Comparison of ENCODE assay signal across 9 mouse cellular contexts in genomic region chr17:28340578-28340977, GRCm38 (mm10). TPM values are rescaled to one million over a fixed set of nuclear protein-coding genes. Genes with fewer than 3 reads are reported as not detected.
DNase-seq lines count a peak whose midpoint lies in the region; ATAC-seq and TF ChIP-seq lines count a peak whose summit lies in the region.
"Had no signal": no experiment of that assay in that cellular context is flagged by ENCODE, and none has a peak within 500 bp of the region (broad histone marks: within the 10 kb centered on the region; RNA-seq: fewer than 3 reads in every experiment).

No protein-coding gene starts in this region.

- no peaks in the 10 kb centered on the region for H3K36me3 ChIP-seq in forebrain, embryonic 16.5 days (ENCODE audit: control insufficient read depth, insufficient read depth)
- H3K36me3 ChIP-seq in limb, embryonic 15.5 days, result peaks cover 46% of the 10 kb centered on the region
- H3K36me3 ChIP-seq in neural tube, embryonic 15.5 days, result no peaks in the 10 kb centered on the region

- H3K27me3 ChIP-seq in forebrain, embryonic 16.5 days (replicated peaks; ENCODE audit: control insufficient read depth, insufficient read depth, low read length), result no peaks in the 10 kb centered on the region
- no peaks in the 10 kb centered on the region for H3K27me3 ChIP-seq in limb, embryonic 15.5 days
- H3K27me3 ChIP-seq in neural tube, embryonic 15.5 days (replicated peaks), result no peaks in the 10 kb centered on the region

- 70% methylated on average over 7 of the region's 7 CpGs for WGBS in forebrain, embryonic 16.5 days
- 47% methylated on average over 7 of the region's 7 CpGs for WGBS in limb, embryonic 15.5 days
- WGBS in neural tube, embryonic 15.5 days, result 80% methylated on average over 7 of the region's 7 CpGs

- TF ChIP-seq CTCF in layer of hippocampus, adult 2 months (conservative IDR thresholded peaks at IDR 0.05), result no peak

- H3K4me3 ChIP-seq in layer of hippocampus, adult 2 months, result peak overlapping the region; percentile 4; the same call in 1 of the 2 replicates
- H3K4me3 ChIP-seq in forebrain, embryonic 16.5 days (replicated peaks; ENCODE audit: low read length), result no peak overlapping the region
- peak overlapping the region; percentile 27; the same call in 1 of the 2 replicates for H3K4me3 ChIP-seq in limb, embryonic 15.5 days
- H3K4me3 ChIP-seq in neural tube, embryonic 15.5 days (replicated peaks), result no peak overlapping the region; the same call in 1 of the 2 replicates

- H3K4me2 ChIP-seq in forebrain, embryonic 16.5 days (ENCODE audit: low read length), result no peak overlapping the region
- peak overlapping the region; percentile 51 for H3K4me2 ChIP-seq in limb, embryonic 15.5 days
- peak overlapping the region; percentile 58 for H3K4me2 ChIP-seq in neural tube, embryonic 15.5 days

- H3K27ac ChIP-seq in layer of hippocampus, adult 2 months, result 0 out of 2 replicates have a peak overlapping the region, but pooled peaks have one; percentile 36
- H3K27ac ChIP-seq in forebrain, embryonic 16.5 days (ENCODE audit: low read length), result no peak overlapping the region
- peak overlapping the region; percentile 81 for H3K27ac ChIP-seq in limb, embryonic 15.5 days
- no peak overlapping the region for H3K27ac ChIP-seq in neural tube, embryonic 15.5 days (replicated peaks)

- DNase-seq in layer of hippocampus, adult 2 months (ENCODE audit: low spot score in 2 of 2), result no peak
- DNase-seq in layer of hippocampus, adult 18-20 months (ENCODE audit: low spot score in 2 of 2), result no peak
- DNase-seq in yolk sac, embryonic 10.5 days (ENCODE audit: low spot score), result no peak
- no peak for DNase-seq in right cerebral cortex, postnatal 25 days

- ATAC-seq in forebrain, embryonic 16.5 days, result peak; percentile 21; the same call in 1 of the 2 replicates
- no peak for ATAC-seq in limb, embryonic 15.5 days (ENCODE audit: insufficient number of reproducible peaks, low FRiP score, low TSS enrichment, low read depth)
- ATAC-seq in neural tube, embryonic 15.5 days (ENCODE audit: low FRiP score), result 0 out of 2 replicates have a peak, but pooled peaks have one; percentile 12
- no peak for ATAC-seq in activated CD4-positive, CD25-positive, alpha-beta regulatory T cell, adult 4 months

- H3K9me3 ChIP-seq in forebrain, embryonic 16.5 days (ENCODE audit: control insufficient read depth, low read length), result no peaks in the 10 kb centered on the region
- H3K9me3 ChIP-seq in limb, embryonic 15.5 days, result no peaks in the 10 kb centered on the region
- no peaks in the 10 kb centered on the region for H3K9me3 ChIP-seq in neural tube, embryonic 15.5 days (replicated peaks)

- H3K9ac ChIP-seq in forebrain, embryonic 16.5 days (replicated peaks; ENCODE audit: low read depth, low read length), result peak overlapping the region; percentile 27; the same call in 1 of the 2 replicates
- H3K9ac ChIP-seq in limb, embryonic 15.5 days, result 0 out of 2 replicates have a peak overlapping the region, but pooled peaks have one; percentile 15
- H3K9ac ChIP-seq in neural tube, embryonic 15.5 days (replicated peaks), result peak overlapping the region; percentile 32; the same call in 1 of the 2 replicates

- peaks cover 18% of the 10 kb centered on the region for H3K4me1 ChIP-seq in forebrain, embryonic 16.5 days (replicated peaks; ENCODE audit: control insufficient read depth, insufficient read depth, low read length)
- H3K4me1 ChIP-seq in limb, embryonic 15.5 days, result peaks cover 65% of the 10 kb centered on the region
- peaks cover 18% of the 10 kb centered on the region for H3K4me1 ChIP-seq in neural tube, embryonic 15.5 days

RNA-seq across cellular contexts. Expression of gene Tead3, which starts 10.0 kb away (rescaled TPM):
- 1 to 10 TPM; 3.0 to 3.2 TPM for total RNA-seq in layer of hippocampus, adult 2 months (2021)
- total RNA-seq in layer of hippocampus, adult 18-20 months (2021), result 1 to 10 TPM; 2.0 to 2.4 TPM
- 1.5 and 1.8 TPM in 2 replicates for polyA plus RNA-seq in forebrain, embryonic 16.5 days (2015; fragmentation: Nextera tagmentation; extraction: Ambion mirVana)
- 15.5 and 16.2 TPM in 2 replicates for polyA plus RNA-seq in limb, embryonic 15.5 days (2015; fragmentation: Nextera tagmentation; extraction: Ambion mirVana)
- polyA plus RNA-seq in neural tube, embryonic 15.5 days (2015; fragmentation: Nextera tagmentation; extraction: Ambion mirVana), result 1.5 and 3.2 TPM in 2 replicates
- polyA plus RNA-seq in activated CD4-positive, CD25-positive, alpha-beta regulatory T cell, adult 4 months (2017; shearing (Covaris generic)), result not detected
- total RNA-seq: monocyte, adult 5-6 weeks had no signal

RNA-seq across cellular contexts. Expression of gene Rpl10a, which starts 12.3 kb away (rescaled TPM):
- total RNA-seq in layer of hippocampus, adult 2 months (2021), result 100 to 1,000 TPM; 345 to 350 TPM
- 100 to 1,000 TPM; 356 to 365 TPM for total RNA-seq in layer of hippocampus, adult 18-20 months (2021)
- polyA plus RNA-seq in forebrain, embryonic 16.5 days (2015; fragmentation: Nextera tagmentation; extraction: Ambion mirVana), result 354 and 367 TPM in 2 replicates
- 509 and 665 TPM in 2 replicates for polyA plus RNA-seq in limb, embryonic 15.5 days (2015; fragmentation: Nextera tagmentation; extraction: Ambion mirVana)
- 329 and 387 TPM in 2 replicates for polyA plus RNA-seq in neural tube, embryonic 15.5 days (2015; fragmentation: Nextera tagmentation; extraction: Ambion mirVana)
- 1,000 to 10,000 TPM in 1 of 2 experiments, 100 to 1,000 TPM in 1; 852 to 1,030 TPM for polyA plus RNA-seq in activated CD4-positive, CD25-positive, alpha-beta regulatory T cell, adult 4 months (2017; shearing (Covaris generic))

RNA-seq across cellular contexts. Expression of gene Tulp1, which starts 24.4 kb away (rescaled TPM):
- total RNA-seq in layer of hippocampus, adult 2 months (2021), result not detected
- not detected for total RNA-seq in layer of hippocampus, adult 18-20 months (2021)
- polyA plus RNA-seq in forebrain, embryonic 16.5 days (2015; fragmentation: Nextera tagmentation; extraction: Ambion mirVana), result 1.5 and 1.7 TPM in 2 replicates
- 5.4 and 6.2 TPM in 2 replicates for polyA plus RNA-seq in limb, embryonic 15.5 days (2015; fragmentation: Nextera tagmentation; extraction: Ambion mirVana)
- polyA plus RNA-seq in neural tube, embryonic 15.5 days (2015; fragmentation: Nextera tagmentation; extraction: Ambion mirVana), result 1.1 and 1.5 TPM in 2 replicates
- polyA plus RNA-seq in activated CD4-positive, CD25-positive, alpha-beta regulatory T cell, adult 4 months (2017; shearing (Covaris generic)), result not detected
- total RNA-seq: monocyte, adult 5-6 weeks had no signal

RNA-seq across cellular contexts. Expression of gene Fance, which starts 27.3 kb away (rescaled TPM):
- 10 to 100 TPM; 30.3 to 34.9 TPM for total RNA-seq in layer of hippocampus, adult 2 months (2021)
- total RNA-seq in layer of hippocampus, adult 18-20 months (2021), result 10 to 100 TPM; 22.8 to 26.0 TPM
- 20.9 and 25.0 TPM in 2 replicates for polyA plus RNA-seq in forebrain, embryonic 16.5 days (2015; fragmentation: Nextera tagmentation; extraction: Ambion mirVana)
- polyA plus RNA-seq in limb, embryonic 15.5 days (2015; fragmentation: Nextera tagmentation; extraction: Ambion mirVana), result 30.6 and 33.9 TPM in 2 replicates
- polyA plus RNA-seq in neural tube, embryonic 15.5 days (2015; fragmentation: Nextera tagmentation; extraction: Ambion mirVana), result 26.3 and 30.3 TPM in 2 replicates
- 1 to 10 TPM; 3.4 to 6.4 TPM for polyA plus RNA-seq in activated CD4-positive, CD25-positive, alpha-beta regulatory T cell, adult 4 months (2017; shearing (Covaris generic))

Comparison
In these comparisons a context has a peak if more than half of its experiments do, and no peak if none do; other contexts are left out.
1. H3K27ac ChIP-seq: peak in layer of hippocampus, adult 2 months (single experiment) and limb, embryonic 15.5 days (single experiment); none in forebrain, embryonic 16.5 days (single experiment) and neural tube, embryonic 15.5 days (single experiment).
2. H3K4me3 ChIP-seq: peak in layer of hippocampus, adult 2 months (single experiment) and limb, embryonic 15.5 days (single experiment); none in forebrain, embryonic 16.5 days (single experiment) and neural tube, embryonic 15.5 days (single experiment).
3. ATAC-seq: peak in forebrain, embryonic 16.5 days (single experiment) and neural tube, embryonic 15.5 days (single experiment); none in limb, embryonic 15.5 days (single experiment) and activated CD4-positive, CD25-positive, alpha-beta regulatory T cell, adult 4 months (single experiment).
4. Peak in every context shown above with its lines, with median percentiles within 50 percentile points of each other: H3K9ac ChIP-seq.